Mouse (Mus musculus): ENCODE results near the gene 1110051M20Rik.

Gene 1110051M20Rik

GRCm38 (mm10) chr2:91351841-91352240 lies 92.7 kb downstream of the 1110051M20Rik start:
- in situ Hi-C loops (cut with MboI, MseI), result no loop called here

DNA sequence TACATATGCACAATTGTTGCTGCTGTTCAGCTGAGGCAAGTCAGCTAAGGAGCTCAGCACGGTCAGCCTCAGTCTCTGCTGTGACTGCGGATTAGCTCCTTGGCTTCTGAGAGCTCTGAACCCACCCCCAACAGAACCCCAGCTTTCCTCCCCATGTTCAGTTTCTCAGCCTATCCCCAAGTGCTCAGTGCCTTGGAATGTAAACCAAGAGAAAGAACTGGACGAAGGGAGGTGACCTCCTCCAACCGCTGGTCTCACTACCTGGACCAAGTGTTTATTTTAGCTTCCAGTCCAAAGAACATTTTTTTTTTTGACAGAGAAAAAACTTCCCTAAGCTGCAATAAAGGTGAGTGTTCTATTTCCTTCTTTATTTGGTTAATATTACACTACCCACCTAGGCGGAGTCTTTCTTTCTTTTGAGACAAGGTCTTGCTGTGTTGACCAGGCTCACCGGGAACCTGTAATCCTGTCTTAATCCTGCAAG lies 94.5 kb downstream of the 1110051M20Rik start:
- in situ Hi-C loops (cut with MboI, MseI), result no loop called here

DNA sequence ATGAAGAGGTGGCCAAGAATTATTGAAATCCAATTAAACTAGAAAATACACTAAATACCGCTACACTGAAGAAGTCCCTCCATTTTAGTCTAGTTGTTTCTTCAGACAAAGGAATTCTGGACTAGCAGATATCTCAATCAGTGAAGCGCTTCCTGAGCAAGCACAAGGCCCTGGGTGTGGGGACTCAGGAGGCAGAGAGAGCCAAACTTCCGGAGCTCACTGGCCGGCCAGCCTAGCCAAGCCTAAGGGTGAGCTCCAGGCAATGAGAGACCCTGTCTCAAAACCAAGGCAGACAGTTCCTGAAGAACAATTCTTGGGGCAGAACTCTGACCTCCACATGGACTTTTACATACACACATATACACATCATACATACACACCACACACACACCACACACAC lies 95.6 kb downstream of the 1110051M20Rik start:
- in situ Hi-C loops (cut with MboI, MseI), result no loop called here

- in situ Hi-C loops (cut with MboI, MseI), result no loop called here
Observed at GRCm38 (mm10) chr2:91345644-91346043, 98.9 kb downstream of the 1110051M20Rik start.

DNA sequence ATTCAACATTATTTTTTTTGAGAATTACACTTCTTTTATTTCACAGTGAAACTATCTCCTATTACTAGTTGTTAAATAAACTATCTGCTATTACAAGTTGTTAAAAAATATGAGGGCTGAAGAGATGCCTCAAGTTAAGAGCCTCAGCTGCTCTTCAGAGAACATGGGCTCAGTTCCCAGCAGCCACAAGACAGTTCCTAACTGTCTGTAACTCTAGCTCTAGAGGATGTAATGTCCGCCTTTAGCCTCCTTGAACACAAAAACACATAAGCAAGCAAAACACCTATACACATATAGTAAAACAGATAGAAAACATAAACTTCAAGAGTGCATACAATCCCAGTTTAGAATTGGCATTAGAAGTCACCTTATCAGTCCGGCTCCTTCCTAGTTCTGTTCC lies 104.9 kb downstream of the 1110051M20Rik start:
- in situ Hi-C loops (cut with MboI, MseI), result no loop called here

DNA sequence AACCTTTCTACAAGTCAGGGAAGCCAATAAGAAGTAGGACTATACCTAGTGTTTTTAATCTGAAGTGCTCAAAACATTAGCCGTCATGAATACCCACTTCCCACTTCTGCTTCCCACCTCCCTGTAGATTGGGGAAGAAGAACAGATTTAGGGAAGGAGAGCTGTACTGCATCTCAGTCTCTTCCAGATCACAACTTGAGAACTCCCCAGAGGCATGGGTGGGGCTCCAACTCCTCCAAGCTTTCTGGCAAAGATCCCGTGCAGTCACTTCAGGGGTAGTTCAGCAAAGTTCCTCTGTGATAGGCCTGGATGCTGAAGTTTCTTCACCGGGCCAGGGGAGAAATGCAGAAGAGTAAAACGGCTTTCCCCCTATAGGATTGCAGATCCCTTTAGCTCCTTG lies 109.4 kb downstream of the 1110051M20Rik start:
- in situ Hi-C loops (cut with MboI, MseI), result no loop called here

- in situ Hi-C loops (cut with MboI, MseI), result no loop called here
Observed at GRCm38 (mm10) chr2:91331051-91331843, 113.3 kb downstream of the 1110051M20Rik start.

DNA sequence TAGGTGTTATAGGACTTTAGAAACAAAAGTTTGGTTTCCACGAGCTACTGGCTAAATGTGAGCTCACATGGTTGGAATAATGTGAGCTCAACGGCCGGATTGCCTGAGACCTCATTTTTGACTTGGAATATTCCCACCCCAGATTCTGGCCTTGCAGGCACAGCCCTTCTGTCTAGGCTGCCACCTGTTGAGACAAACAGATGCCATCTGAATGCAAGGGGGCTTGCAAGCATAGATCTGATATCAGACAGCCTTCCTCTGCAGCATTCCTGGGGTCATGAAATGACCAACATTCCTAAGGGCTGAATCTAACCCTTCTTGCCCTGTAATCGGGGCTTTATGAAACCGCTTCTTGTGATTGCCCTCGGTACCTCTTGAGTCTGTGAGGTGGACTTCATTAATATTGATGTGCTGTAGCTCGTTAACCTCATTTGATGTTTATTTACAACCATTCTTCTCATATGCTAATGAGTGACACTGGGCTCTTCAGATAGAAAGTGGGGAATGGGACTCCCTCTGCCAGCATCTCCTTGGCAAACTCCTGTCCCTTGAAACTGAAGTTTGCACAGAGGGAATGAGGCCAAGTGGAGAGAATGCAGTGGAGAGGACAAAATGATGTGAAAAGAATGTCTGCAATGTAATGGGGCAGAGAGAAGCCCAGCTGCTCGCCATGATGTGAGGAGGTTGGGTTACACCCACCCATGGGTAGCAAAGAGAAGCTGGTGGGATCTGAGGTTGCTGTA lies 114.3 kb downstream of the 1110051M20Rik start:
- in situ Hi-C loops (cut with MboI, MseI), result no loop called here

DNA sequence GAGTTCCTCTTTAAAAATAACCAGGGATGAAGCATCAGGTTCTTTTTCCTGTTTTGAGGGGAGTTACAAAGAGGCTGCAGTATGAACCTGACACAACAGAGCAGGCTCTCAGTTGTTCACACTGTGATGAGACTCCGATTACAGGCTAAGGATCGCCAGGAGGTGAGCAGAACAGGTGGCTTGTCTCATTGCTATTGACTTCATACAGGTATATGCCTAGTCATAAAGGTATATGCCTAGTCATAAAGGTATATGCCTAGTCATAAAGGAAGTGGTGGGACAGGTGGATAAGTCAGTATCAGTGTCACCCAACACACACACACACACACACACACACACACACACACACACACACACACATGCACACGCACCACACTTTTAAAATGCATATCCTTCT lies 115.8 kb downstream of the 1110051M20Rik start:
- in situ Hi-C loops (cut with MboI, MseI), result no loop called here

GRCm38 (mm10) chr2:91327968-91328728 lies 116.4 kb downstream of the 1110051M20Rik start:
- in situ Hi-C loops (cut with MboI, MseI), result no loop called here

DNA sequence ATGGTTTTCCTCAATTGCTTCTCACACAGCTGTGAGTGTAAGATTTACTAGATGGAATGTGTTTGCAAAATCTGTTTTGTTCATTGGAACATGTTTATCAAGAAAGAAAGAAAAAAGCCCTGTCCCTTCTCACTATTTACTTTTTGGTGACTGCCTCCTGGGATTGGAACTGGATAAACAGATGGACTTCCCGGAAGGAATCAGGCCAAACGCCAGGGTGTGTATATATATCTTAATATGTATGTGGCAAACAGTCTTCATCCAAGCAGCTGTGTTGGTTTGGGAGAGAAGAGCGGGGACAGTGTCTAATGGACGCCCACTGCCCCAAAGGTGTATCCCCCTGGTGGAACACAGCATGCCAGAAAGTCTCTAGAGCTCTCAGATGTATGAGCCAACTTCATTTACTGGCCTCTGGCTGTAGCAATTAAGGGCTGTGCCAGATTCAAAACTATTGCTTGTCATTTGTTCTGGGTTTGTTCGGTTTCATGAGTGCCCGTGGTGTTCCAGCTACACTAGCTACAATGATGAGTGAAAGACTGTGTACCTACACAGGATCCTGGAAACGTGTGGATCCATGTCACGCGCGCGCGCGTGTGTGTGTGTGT lies 117.7 kb downstream of the 1110051M20Rik start:
- in situ Hi-C loops (cut with MboI, MseI), result no loop called here

DNA sequence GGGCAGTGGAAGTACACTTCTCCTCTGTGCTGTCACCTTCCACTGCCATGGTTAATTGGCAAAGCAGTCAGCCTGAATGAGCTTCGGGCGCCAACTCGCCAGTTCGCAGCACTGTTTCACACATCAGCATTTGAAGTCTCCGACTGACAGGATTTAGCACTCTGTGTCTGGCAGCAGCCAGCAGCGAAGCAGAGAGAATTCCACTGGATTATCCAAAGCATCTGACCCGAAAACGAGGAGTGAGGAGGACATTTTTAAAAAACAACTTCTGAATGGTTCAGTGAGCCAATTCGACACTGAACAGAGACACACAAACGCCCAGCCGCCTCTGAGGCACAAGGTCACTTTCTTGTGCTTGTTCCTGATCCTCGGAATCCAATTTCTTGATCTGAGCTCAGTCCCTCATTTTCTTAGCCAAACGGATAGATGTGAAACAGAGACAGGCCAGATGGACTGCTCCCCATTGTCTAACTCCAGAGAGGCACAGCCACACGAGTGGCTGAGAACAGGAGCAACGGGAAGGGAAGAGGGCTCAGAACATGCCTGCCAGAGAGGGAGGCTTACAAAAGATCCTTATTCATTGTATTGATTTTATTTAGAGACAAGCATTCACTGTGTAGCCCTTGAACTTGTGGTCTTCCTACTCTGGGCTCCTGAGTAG lies 119.6 kb downstream of the 1110051M20Rik start:
- in situ Hi-C loops (cut with MboI, MseI), result no loop called here

DNA sequence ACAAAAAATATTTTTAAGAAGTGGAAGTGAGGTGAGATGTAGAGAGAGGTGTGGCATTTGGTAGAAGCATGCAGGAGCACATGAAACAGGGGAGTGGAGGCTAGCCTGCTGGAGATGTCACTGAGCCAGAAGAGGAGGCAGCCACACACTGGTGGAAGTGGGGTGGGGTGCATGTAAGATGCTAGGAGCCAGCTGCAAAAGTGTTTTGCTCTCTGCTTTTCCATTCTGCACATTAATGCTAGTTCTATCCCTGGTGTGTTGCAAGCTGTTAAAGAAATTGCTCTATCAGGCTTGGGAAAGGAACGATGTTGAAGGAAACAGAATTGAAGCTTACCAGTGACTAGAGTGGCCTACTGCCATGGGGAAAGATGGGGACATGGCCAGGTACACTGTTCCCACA lies 120.2 kb downstream of the 1110051M20Rik start:
- in situ Hi-C loops (cut with MboI, MseI), result no loop called here

DNA sequence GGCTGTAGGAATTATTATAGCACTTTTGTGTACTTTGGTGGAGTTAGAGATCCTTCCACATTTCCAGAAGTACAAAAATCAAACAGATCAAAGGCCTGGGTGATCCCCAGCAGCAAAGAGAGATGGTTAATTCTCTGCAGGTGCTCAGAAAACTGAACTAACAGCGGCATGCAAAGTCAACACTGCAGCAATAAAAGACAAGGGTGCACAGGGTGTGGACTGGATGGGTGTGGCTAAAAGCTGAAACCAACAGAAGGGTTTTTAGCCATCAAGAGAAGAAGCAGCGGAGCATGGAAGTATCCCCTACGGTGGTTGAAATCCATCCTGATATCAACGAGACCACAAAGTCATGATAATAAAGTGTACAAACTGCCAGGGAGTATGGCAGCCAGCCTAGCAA lies 122.0 kb downstream of the 1110051M20Rik start:
- in situ Hi-C loops (cut with MboI, MseI), result no loop called here

- in situ Hi-C loops (cut with MboI, MseI), result no loop called here
Observed at GRCm38 (mm10) chr2:91321923-91322322, 122.6 kb downstream of the 1110051M20Rik start.

DNA sequence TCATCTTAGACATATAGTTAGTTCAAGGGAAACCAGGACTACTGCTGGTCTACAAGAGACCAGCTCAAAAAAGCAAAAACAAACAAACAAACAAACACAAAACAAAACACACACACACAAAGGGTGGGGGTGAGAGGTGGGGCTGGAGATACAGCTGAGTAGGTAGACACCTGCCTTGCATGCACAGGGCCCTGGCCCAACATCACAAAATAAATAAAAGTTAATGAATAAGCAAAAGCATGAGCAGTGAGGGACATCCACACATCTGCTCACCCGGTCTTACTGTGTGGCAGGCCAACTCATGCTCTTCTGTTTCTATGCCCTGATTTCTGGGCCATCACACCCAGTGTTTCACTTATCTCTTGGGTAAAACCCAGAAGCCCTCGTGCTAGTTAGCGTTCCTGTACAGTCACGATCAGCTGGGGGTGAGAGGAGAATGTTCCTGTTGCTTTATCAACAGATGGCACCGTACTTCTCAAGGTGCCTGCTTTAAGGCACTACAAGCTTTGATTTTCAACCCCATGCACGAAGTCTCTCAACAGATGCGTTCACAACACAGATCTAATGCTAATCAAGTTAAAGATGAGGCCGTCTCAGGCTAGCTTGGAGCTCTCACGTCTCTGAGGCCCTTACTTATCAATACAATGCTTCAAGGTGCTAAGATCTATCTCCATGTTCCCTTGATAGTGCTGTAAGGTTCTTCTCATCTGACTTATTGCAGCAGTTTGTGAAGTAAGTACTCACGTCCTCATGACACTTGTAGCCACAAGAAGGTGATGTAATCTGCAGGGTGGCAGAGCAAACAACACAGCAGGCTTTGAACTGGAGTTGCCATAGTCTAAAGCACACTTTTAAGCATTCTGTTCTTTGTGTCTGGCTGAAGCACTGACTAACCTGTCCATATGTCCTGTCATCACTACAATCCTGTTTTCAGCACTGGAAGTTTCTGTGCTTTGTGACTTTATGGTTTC lies 123.7 kb downstream of the 1110051M20Rik start:
- in situ Hi-C loops (cut with MboI, MseI), result no loop called here

DNA sequence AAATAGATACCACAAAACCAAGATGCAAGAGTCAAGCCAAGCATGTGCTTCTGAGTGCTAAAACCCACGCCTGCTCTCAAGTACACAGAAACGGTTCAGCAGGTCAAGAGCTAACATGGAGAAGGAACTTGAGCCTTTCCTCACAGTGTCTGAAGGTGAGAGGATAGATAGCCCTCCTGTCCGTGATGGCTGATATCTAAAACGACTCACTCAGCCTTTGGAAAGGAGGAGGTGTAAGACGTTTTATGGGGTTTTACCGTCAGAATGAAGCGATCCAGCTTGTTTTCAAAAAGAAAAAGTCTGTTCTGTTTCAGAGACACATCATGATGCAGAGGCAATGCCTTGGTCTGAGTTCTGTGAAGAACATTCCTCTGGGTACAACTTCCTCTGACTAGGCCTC lies 130.3 kb downstream of the 1110051M20Rik start:
- in situ Hi-C loops (cut with MboI, MseI), result no loop called here

GRCm38 (mm10) chr2:91312578-91313311 lies 131.8 kb downstream of the 1110051M20Rik start:
- in situ Hi-C loops (cut with MboI, MseI), result no loop called here

- in situ Hi-C loops (cut with MboI, MseI), result no loop called here
Observed at GRCm38 (mm10) chr2:91309546-91309945, 135.0 kb downstream of the 1110051M20Rik start.
